Mouse (Mus musculus): ENCODE measurements around the gene Cyth2. TPM values are rescaled to one million over a fixed set of nuclear protein-coding genes. Genes with fewer than 3 reads are reported as not detected.
A peak's percentile ranks its signal among the peaks of the same experiment; 100 is the strongest.

Cyth2 gene
- polyA plus RNA-seq, 1 experiment from 2014 or later, result 98.0 TPM

GRCm38 (mm10) chr7:45786136-45786578 lies 28.2 kb downstream of the Cyth2 start:
- peak; percentile 45 for DNase-seq (ENCODE audit: low spot score)

- no peak for DNase-seq (ENCODE audit: low spot score)
Measured at GRCm38 (mm10) chr7:45785388-45786135, 28.8 kb downstream of the Cyth2 start.

GRCm38 (mm10) chr7:45784524-45785372 lies 29.6 kb downstream of the Cyth2 start, which contains the start of gene Sult2b1:
Sult2b1 (minus strand) TSS chr7:45784669.
- DNase-seq (ENCODE audit: low spot score), result no peak

- DNase-seq (ENCODE audit: low spot score), result peak; percentile 53
Measured at GRCm38 (mm10) chr7:45783511-45784091, 30.8 kb downstream of the Cyth2 start, which contains the start of gene Lmtk3. Lmtk3 (plus strand) TSS chr7:45783738.

- no peak for DNase-seq (ENCODE audit: low spot score)
Measured at GRCm38 (mm10) chr7:45782271-45782670, 32.1 kb downstream of the Cyth2 start.

GRCm38 (mm10) chr7:45779081-45779641 lies 35.2 kb downstream of the Cyth2 start:
- DNase-seq (ENCODE audit: low spot score), result peak; percentile 78

- no peak for DNase-seq (ENCODE audit: low spot score)
Measured at GRCm38 (mm10) chr7:45775237-45775636, 39.1 kb downstream of the Cyth2 start.

- no peak for DNase-seq (ENCODE audit: low spot score)
Measured at GRCm38 (mm10) chr7:45771101-45771500, 43.3 kb downstream of the Cyth2 start.

GRCm38 (mm10) chr7:45770427-45771082 lies 43.8 kb downstream of the Cyth2 start:
- no peak for DNase-seq (ENCODE audit: low spot score)

GRCm38 (mm10) chr7:45767500-45767899 lies 46.9 kb downstream of the Cyth2 start:
- DNase-seq (ENCODE audit: low spot score), result no peak

- DNase-seq (ENCODE audit: low spot score), result no peak
Measured at GRCm38 (mm10) chr7:45766764-45767163, 47.6 kb downstream of the Cyth2 start.

GRCm38 (mm10) chr7:45765995-45766394 lies 48.4 kb downstream of the Cyth2 start:
- no peak for DNase-seq (ENCODE audit: low spot score)

- DNase-seq (ENCODE audit: low spot score), result peak; percentile 60
Measured at GRCm38 (mm10) chr7:45760151-45760550, 54.2 kb downstream of the Cyth2 start.

GRCm38 (mm10) chr7:45759400-45759799 lies 55.0 kb downstream of the Cyth2 start:
- peak; percentile 66 for DNase-seq (ENCODE audit: low spot score)

Other genes with a start within 250 kb of the Cyth2 start
- 86.5 and 87.3 TPM in 2 replicates for gene Bcat2, start 244.4 kb downstream of the Cyth2 start, polyA plus RNA-seq (2015; fragmentation: Nextera tagmentation; extraction: Ambion mirVana)
- 17.5 and 20.5 TPM in 2 replicates for gene Fgf21, start 199.1 kb downstream of the Cyth2 start, polyA plus RNA-seq (2015; fragmentation: Nextera tagmentation; extraction: Ambion mirVana)
- gene Fut1, start 197.3 kb downstream of the Cyth2 start, polyA plus RNA-seq (2015; fragmentation: Nextera tagmentation; extraction: Ambion mirVana), result 1.4 and 3.2 TPM in 2 replicates
- 0.08 and 0.16 TPM in 2 replicates for gene Izumo1, start 192.8 kb downstream of the Cyth2 start, polyA plus RNA-seq (2015; fragmentation: Nextera tagmentation; extraction: Ambion mirVana)
- 2.9 and 4.4 TPM in 2 replicates for gene Rasip1, start 187.1 kb downstream of the Cyth2 start, polyA plus RNA-seq (2015; fragmentation: Nextera tagmentation; extraction: Ambion mirVana)
- gene Mamstr, start 174.6 kb downstream of the Cyth2 start, polyA plus RNA-seq (2015; fragmentation: Nextera tagmentation; extraction: Ambion mirVana), result 1.6 and 1.9 TPM in 2 replicates
- 0.44 and 0.52 TPM in 2 replicates for gene Fut2, start 148.2 kb downstream of the Cyth2 start, polyA plus RNA-seq (2015; fragmentation: Nextera tagmentation; extraction: Ambion mirVana)
- gene Ntn5, start 130.6 kb downstream of the Cyth2 start, polyA plus RNA-seq (2015; fragmentation: Nextera tagmentation; extraction: Ambion mirVana), result 0.73 and 0.76 TPM in 2 replicates
- gene Sec1, start 120.2 kb downstream of the Cyth2 start, polyA plus RNA-seq (2015; fragmentation: Nextera tagmentation; extraction: Ambion mirVana), result 0.30 and 0.53 TPM in 2 replicates
- gene Car11, start 114.7 kb downstream of the Cyth2 start, polyA plus RNA-seq (2015; fragmentation: Nextera tagmentation; extraction: Ambion mirVana), result 0.35 and 0.36 TPM in 2 replicates
- 10.6 and 13.4 TPM in 2 replicates for gene Dbp, start 109.5 kb downstream of the Cyth2 start, polyA plus RNA-seq (2015; fragmentation: Nextera tagmentation; extraction: Ambion mirVana)
- 1,315 and 1,426 TPM in 2 replicates for gene Rpl18, start 99.1 kb downstream of the Cyth2 start, polyA plus RNA-seq (2015; fragmentation: Nextera tagmentation; extraction: Ambion mirVana)
- 19.8 and 21.8 TPM in 2 replicates for gene Sphk2, start 96.6 kb downstream of the Cyth2 start, polyA plus RNA-seq (2015; fragmentation: Nextera tagmentation; extraction: Ambion mirVana)
- 0.50 and 0.66 TPM in 2 replicates for gene Fam83e, start 93.4 kb downstream of the Cyth2 start, polyA plus RNA-seq (2015; fragmentation: Nextera tagmentation; extraction: Ambion mirVana)
- gene Spaca4, start 88.8 kb downstream of the Cyth2 start, polyA plus RNA-seq (2015; fragmentation: Nextera tagmentation; extraction: Ambion mirVana), result not detected in 2 replicates
- gene Lmtk3, start 30.8 kb downstream of the Cyth2 start, polyA plus RNA-seq (2015; fragmentation: Nextera tagmentation; extraction: Ambion mirVana), result not detected in 2 replicates
- gene Sult2b1, start 29.9 kb downstream of the Cyth2 start, polyA plus RNA-seq (2015; fragmentation: Nextera tagmentation; extraction: Ambion mirVana), result 4.1 and 5.8 TPM in 2 replicates
- gene Kcnj14, start 10.2 kb upstream of the Cyth2 start, polyA plus RNA-seq (2015; fragmentation: Nextera tagmentation; extraction: Ambion mirVana), result 0.10 and 0.31 TPM in 2 replicates
- 48.7 and 50.8 TPM in 2 replicates for gene Grwd1, start 16.4 kb upstream of the Cyth2 start, polyA plus RNA-seq (2015; fragmentation: Nextera tagmentation; extraction: Ambion mirVana)
- 35.8 and 38.7 TPM in 2 replicates for gene Kdelr1, start 58.2 kb upstream of the Cyth2 start, polyA plus RNA-seq (2015; fragmentation: Nextera tagmentation; extraction: Ambion mirVana)
- 0.13 and 0.23 TPM in 2 replicates for gene Grin2d, start 63.8 kb upstream of the Cyth2 start, polyA plus RNA-seq (2015; fragmentation: Nextera tagmentation; extraction: Ambion mirVana)
- 1.4 and 1.5 TPM in 2 replicates for gene Syngr4, start 82.1 kb upstream of the Cyth2 start, polyA plus RNA-seq (2015; fragmentation: Nextera tagmentation; extraction: Ambion mirVana)
- gene Tmem143, start 82.4 kb upstream of the Cyth2 start, polyA plus RNA-seq (2015; fragmentation: Nextera tagmentation; extraction: Ambion mirVana), result 4.3 and 4.6 TPM in 2 replicates
- 262 and 266 TPM in 2 replicates for gene Emp3, start 106.8 kb upstream of the Cyth2 start, polyA plus RNA-seq (2015; fragmentation: Nextera tagmentation; extraction: Ambion mirVana)
- 2.3 and 2.6 TPM in 2 replicates for gene Ccdc114, start 109.5 kb upstream of the Cyth2 start, polyA plus RNA-seq (2015; fragmentation: Nextera tagmentation; extraction: Ambion mirVana)
- gene Abcc6, start 215.7 kb upstream of the Cyth2 start, polyA plus RNA-seq (2015; fragmentation: Nextera tagmentation; extraction: Ambion mirVana), result 0.13 TPM in 1 of 2 replicates, not detected in the other
- gene Nomo1, start 219.1 kb upstream of the Cyth2 start, polyA plus RNA-seq (2015; fragmentation: Nextera tagmentation; extraction: Ambion mirVana), result 24.9 and 29.7 TPM in 2 replicates